Mouse (Mus musculus): Measurements from ENCODE around the gene Fyb.

The Fyb gene

GRCm38 (mm10) chr15:6601330-6601729 is 78.7 kb downstream of the Fyb start:
- peak; percentile 38 for DNase-seq

GRCm38 (mm10) chr15:6602003-6602402 is 79.3 kb downstream of the Fyb start:
- no peak for DNase-seq

GRCm38 (mm10) chr15:6610703-6611102 is 88.0 kb downstream of the Fyb start:
- no peak for DNase-seq

DNA sequence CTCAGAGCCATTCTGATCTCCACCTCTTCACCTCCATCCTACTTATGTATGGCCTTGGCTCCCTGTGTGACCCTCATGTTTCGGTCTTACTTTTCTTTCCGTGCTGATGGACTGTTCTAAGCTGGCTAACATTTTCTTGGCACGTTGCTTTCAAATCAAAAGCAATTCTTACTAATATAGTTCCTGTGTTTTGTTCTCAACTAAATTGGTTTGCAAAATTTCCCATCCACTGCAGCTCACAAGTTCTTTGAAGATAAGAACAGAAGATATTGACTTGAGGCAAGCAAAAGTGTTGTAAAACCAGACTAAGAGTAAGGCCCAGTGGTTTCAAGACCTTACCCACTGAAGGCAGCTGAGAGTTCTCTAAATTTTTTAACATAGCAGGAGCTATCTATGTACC is 90.2 kb downstream of the Fyb start:
- DNase-seq, result no peak

DNA sequence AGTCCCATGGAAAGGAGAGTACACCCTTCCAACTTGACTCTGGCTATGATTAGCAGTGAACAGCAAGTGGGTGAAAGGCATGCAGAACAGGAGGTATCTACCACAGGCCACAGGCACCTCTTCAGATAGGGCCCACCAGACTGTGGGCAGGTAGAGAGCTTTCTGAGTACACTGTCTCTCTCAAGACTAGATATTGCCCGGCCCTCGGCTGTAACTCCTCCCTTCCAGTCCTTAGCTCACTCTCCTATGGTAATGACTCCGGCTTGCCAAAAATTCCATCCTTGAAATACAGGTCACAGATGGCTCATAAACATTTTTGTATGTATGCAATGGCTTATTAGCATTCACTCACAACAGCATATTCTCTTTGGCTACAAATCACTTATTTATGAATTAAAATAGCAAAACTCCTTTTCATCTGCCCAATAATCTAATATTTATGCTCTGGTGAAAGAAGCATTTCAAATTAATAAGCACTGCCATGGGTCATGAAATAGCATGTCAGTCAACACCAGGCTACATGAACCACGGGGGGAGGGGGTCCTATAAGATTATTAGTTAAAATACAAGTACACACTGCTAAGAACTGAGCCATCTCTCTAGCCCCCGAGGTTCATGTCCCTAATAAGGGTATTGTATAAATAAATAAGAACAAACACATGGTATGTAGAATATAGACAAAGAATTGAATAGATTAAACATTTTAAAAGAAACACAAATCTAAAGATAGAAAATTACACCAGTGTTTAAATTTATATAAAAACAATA is 93.9 kb downstream of the Fyb start:
- no peak for DNase-seq

DNA sequence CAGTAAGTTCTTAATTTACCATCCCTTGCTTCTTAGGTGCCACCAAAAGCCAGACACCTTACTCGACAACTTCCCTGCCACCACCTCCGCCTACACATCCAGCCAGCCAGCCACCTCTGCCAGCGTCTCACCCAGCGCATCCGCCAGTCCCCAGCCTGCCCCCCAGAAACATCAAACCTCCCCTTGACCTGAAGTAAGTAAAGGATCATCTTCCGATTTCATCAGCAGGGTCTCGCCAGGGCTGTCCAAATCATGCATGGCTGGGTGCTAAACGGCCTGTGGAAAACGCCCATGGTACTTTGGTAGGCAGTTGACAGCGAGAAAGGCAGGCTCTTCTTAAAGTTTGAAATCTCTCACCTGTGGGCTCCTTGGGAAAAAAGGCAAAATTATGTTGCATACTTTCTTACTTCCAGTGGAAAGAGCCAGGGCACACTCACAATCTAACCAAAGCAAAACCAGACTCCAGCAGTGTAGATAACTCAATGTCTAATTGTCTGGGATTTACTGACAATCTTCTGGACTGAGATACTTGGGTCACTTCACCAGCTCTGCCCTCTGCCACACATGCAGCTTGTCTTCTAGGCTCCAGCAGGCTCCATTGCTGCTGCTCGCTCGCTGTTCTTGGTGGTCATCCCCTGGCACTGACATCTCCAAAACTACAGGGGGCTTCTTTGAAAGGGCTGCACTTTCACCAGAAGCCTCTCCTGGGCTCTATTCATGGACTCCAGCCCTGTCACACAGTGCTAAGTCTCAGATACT is 97.1 kb downstream of the Fyb start:
- DNase-seq, result no peak

DNA sequence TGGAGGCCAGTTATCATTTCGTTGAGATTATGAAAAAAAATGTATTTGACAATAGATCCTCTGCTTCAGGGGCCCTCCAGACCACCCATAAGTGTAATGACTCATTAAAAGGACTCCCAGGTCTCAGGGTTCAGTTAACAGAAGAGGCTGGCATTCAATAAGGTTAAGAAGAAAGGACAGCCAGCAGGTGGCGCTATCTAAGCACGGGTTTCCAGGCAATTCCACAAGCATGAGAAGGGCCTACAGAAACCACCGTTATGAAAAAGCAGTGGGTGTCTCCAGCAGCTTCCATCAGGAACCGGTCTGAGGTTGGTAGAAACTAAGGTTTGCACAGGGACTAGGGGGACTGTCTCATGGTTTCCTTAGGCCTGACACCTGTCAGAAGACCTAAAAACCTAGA is 99.9 kb downstream of the Fyb start:
- DNase-seq, result peak; percentile 94

DNA sequence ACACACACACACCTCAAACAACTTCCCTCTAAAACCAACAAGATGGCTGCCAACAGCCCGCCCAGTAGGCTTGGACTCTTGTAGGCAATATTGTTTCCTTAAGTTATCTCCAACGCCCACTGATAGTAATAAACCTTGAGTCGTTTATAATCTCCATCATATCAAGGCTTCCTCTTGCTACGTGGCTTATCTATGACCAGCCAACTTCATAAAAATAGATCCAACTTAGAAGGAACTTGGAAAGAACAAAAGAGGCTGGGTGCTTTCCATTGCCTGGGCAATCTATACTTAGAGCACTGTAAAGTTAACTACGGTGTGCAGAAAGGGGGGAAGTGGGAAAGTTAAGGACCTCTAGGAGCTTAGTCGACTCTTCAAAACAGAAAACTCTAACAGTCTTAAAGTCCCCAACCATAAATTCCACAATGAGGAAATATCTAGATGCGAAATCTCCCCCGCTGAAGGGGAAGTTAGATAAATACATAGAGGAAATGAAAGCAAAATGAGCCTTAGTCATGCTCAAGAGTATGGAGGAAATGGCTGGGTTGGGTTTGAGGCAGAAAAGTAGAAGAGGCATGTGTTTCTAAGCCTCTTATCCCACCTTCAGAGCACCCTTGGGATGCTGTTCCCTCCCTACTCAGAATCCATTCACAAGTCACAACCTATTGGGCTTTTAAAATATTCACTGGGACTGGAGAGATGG is 101.0 kb downstream of the Fyb start:
- DNase-seq, result no peak

DNA sequence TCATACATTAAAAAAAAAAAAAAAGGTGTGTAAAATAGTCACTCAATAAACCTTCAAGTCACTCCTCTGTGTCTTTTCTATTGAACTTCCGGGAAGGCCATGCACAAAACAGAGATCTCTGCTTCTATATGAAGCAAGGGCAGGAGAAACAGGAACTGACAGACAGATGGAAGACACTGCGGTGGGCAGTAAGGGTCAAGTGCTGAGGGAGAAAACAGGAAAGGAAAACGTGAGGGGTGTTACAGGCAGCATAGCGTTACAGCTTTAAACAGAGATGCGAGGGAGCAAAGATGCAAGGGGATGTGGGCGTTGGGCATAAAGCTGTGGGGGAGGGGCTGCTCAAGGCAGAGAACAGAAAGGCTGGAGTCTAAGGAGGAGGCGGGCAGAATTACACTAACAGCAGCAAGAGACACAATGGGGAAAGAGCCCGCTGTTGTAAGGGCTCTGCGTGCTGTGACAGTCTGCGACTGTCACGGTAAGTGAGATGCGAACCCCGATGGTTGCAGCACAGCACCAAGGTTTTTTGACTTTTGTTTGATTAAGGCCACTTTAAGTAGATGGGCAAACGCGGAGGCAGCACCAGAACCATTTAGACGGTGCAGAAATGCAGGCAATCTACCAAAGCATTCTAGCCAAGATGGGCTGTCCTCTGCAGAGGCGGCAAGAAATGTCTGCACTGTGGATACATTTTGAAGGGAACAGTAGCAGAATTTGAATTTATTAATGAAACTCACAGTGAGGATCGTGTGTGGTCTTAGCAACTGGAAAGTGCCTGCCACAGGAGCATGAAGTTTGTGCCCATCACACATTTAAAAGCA is 101.9 kb downstream of the Fyb start:
- DNase-seq, result peak; percentile 28

GRCm38 (mm10) chr15:6625607-6626033 is 103.0 kb downstream of the Fyb start:
- peak; percentile 85 for DNase-seq

DNA sequence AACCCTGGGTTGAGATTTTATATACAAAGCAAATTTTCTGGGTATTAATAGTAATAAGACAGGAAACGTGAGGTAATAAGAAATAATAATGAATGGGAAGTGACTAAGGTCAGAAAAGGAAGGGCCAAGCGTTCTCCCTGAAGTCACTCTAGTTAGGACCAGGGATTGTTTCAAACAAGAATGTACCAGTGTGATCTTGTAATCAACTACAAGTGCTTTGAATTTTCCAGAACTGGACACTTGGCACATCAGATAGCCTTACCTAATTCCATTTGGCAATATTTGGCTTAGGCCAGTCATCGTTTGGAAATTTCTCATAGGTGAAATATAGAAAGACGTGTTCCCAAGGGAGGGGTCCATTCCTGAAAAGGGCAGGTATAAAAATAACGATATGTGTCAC is 103.5 kb downstream of the Fyb start:
- no peak for DNase-seq

DNA sequence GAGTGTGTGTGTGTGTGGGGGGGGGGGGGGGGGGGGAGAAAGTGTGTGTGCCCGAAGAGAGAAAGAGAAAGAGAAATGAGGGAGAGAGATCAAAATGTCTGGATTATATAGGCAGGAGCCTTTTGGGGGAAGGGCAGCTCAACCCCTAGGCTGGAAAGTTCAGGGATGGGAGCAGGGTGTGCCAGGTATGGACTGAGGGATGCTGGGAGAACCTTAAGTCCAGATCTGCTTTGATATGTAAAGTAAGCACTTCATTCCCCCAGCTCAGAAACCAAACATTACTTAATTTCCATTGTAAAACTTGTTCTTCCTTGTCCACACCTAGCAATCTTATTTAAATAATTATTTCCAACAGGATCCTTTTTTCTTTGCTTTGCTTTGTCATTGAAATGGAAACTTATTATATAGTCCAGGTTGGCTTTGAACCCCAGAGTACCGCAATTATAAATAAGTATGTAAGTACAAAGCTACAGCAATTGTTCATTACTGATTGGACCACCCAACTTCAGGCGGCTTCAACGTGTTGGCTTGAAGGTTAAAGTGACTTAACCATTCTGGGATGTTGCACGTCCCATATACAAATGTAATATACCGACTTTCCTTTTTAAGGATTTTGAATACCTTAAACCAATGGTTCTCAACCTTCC is 105.9 kb downstream of the Fyb start:
- DNase-seq, result no peak

- DNase-seq, result no peak
These were observed 106.5 kb downstream of the Fyb start for GRCm38 (mm10) chr15:6629174-6629573.

- no peak for DNase-seq
These were observed 112.8 kb downstream of the Fyb start for GRCm38 (mm10) chr15:6635405-6635804.

GRCm38 (mm10) chr15:6642223-6642622 is 119.6 kb downstream of the Fyb start:
- DNase-seq, result no peak

DNA sequence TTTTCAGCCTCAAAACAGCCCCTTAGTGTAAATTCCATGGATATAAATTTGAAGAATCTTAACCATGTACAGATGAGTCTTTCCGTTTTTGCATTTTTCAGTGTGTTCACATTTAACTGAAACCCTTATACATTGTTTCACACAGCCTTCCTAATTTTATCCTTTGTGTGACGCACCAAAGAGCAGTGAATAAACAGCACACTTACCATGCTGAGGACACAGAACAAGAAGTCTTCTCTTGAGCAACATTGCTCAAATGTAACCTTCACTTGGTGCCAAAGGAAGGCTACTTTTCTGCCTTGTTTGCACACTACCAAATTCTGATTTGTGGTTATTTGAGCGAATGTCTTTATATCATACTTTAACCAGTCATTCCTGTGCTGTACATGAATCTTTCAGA is 122.8 kb downstream of the Fyb start:
- no peak for DNase-seq

DNA sequence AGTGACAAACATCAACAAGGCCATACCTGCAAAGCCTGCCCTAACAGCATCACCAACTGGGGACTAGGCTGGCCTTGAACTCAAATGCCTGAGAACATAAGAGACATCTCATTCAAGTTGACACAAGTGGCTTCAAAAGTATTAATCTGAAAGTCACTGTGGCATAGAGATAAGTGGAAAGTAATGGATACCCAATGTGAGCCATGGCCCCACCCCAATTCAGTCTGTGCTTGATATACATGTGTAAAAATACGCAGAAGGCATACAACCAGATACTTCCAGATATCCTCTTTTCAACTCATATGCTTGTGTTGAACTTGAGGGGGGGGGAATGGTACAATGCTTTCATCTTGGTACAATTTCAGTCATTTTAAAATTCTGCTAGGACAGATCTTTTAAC is 124.4 kb downstream of the Fyb start:
- no peak for DNase-seq

GRCm38 (mm10) chr15:6648757-6649403 is 126.2 kb downstream of the Fyb start:
- DNase-seq, result peak; percentile 44

DNA sequence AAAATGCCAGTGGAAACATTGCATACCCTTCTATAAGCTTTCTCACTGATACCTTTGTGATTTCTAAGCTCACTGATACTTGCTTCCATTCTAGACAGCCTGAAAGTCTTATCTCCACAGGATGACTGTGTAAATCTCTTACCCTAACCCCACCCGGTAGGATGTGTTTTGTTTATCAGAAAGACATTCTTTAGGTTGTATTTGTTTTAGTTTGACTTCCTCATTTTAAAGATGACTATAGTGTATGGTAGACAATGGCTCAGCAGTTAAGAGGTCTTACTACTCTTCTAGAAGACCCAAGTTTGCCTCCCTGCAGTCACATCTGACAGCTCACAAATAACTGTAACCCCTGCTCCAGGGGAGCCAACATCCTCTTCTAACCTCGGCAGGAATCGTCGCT is 130.4 kb downstream of the Fyb start:
- DNase-seq, result no peak

DNA sequence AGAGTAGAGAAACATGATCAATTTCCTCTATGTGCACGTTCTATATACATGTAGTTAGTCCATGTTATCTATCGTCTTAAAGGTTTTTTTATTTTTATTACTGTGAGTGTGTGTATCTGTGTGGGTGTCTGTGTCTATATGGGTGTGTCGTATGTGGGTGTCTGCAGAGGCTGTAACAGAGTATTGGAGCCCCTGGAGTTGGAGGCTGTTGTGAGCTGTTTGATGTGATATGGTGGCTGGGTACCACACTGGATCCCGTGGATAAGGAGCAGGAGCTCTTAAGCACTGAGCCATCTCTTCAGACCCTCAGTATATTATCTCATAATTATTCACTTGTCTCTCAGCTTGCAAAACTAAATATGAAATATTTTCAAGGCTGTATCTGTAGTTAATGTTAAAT is 135.4 kb downstream of the Fyb start:
- no peak for DNase-seq

GRCm38 (mm10) chr15:6661951-6662350 is 139.3 kb downstream of the Fyb start:
- DNase-seq, result no peak

GRCm38 (mm10) chr15:6663991-6664390 is 141.3 kb downstream of the Fyb start:
- DNase-seq, result no peak

All from lung, postnatal 36 days (tissue).